Mouse (Mus musculus): ENCODE data around the gene Rita1. TPM values are rescaled to one million over a fixed set of nuclear protein-coding genes. Genes with fewer than 3 reads are reported as not detected.

Gene Rita1
- polyA plus RNA-seq, 1 experiment from 2014 or later = 9.0 TPM

DNA sequence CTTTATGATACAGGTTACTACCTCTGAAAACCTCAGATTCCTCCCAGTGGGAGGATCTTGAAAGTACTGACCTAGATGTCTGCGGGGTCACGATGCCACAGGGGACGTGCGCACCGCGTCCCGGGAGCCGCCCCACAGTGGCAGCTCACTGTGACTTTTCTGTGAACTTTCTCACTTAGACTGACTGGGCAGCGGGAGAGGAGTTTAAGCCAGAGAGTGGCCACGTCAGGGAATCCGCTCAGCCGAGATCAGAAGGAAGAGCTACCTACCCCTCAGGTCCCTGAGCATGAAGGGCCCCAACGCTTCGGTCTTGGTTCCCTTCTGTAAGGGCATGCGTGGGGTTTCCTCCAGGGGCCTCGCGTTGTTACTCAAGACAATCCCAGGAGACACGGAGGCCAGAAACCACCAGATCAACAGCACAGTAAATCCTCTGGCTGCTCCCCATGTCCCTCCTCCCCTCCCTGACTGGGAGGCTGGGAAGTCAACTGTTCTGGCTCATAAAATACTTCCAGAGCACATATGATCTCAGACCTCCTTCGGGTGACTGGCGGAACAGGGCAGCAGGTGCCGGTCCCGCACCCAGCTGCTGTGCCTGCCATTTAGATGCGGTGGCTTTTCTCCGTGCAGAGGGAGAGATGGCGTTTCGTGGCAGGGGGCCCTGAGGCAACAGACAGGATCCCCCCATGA is 33.0 kb downstream of the Rita1 start:
- WGBS = 49% methylated on average over 26 of the region's 26 CpGs
- no peaks in the 10 kb centered on the region; the same call in 1 of the 2 replicates for H3K36me3 ChIP-seq (ENCODE audit: control insufficient read depth, insufficient read depth, low read length)
- no peak overlapping the region for H3K9ac ChIP-seq (replicated peaks; ENCODE audit: low read depth, low read length)
- H3K27ac ChIP-seq (ENCODE audit: low read length) = peak overlapping the region; percentile 77
- no peak for ATAC-seq (ENCODE audit: insufficient number of reproducible peaks, insufficient read depth, low FRiP score, low read depth)
- peaks cover 23% of the 10 kb centered on the region for H3K4me1 ChIP-seq (ENCODE audit: control insufficient read depth, insufficient read depth, low read length)
- H3K27me3 ChIP-seq (ENCODE audit: control insufficient read depth, insufficient read depth, low read length) = no peaks in the 10 kb centered on the region
- H3K4me2 ChIP-seq (replicated peaks; ENCODE audit: low read depth, low read length) = peak overlapping the region; percentile 12; the same call in 1 of the 2 replicates
- no peaks in the 10 kb centered on the region for H3K9me3 ChIP-seq (ENCODE audit: control insufficient read depth, low read depth, low read length)
- no peak overlapping the region for H3K4me3 ChIP-seq (ENCODE audit: low read depth, low read length)

DNA sequence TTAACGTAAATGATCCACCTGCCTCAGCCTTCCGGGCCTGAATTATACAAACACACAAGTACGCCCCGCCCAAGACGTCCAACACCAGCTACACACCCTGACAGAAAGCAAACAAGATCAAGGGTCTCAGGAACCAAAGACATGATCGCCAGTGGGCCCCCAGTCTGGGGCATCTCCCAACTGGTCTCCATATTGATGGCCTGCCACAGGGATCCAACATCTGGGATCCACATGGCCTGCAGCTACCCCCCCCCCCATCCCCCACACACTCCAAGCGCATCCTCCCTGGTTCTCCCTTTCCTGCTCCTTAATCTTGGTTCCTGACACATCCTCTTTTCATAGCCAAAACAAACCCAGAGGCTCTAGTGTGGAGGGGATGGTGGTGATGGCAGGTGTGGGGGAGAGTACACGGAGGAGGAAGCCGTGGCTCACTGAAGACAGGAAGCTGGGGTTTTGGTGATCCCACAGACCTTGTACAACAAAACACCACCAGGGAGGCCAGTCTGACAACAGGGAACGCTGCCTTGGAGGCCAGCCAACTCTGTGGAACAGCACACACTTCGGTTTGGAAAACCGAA is 33.8 kb downstream of the Rita1 start:
- H3K27ac ChIP-seq (ENCODE audit: low read length) = peak overlapping the region; percentile 77; the same call in 1 of the 2 replicates
- no peaks in the 10 kb centered on the region for H3K27me3 ChIP-seq (ENCODE audit: control insufficient read depth, insufficient read depth, low read length)
- ATAC-seq (ENCODE audit: insufficient number of reproducible peaks, insufficient read depth, low FRiP score, low read depth) = peak; percentile 8; the same call in 1 of the 2 replicates
- 26% methylated on average over 12 of the region's 12 CpGs for WGBS
- no peak overlapping the region for H3K9ac ChIP-seq (replicated peaks; ENCODE audit: low read depth, low read length)
- no peaks in the 10 kb centered on the region for H3K9me3 ChIP-seq (ENCODE audit: control insufficient read depth, low read depth, low read length)
- no peak overlapping the region for H3K4me3 ChIP-seq (ENCODE audit: low read depth, low read length)
- peaks cover 23% of the 10 kb centered on the region for H3K4me1 ChIP-seq (ENCODE audit: control insufficient read depth, insufficient read depth, low read length)
- H3K36me3 ChIP-seq (ENCODE audit: control insufficient read depth, insufficient read depth, low read length) = no peaks in the 10 kb centered on the region; the same call in 1 of the 2 replicates
- peak overlapping the region; percentile 12; the same call in 1 of the 2 replicates for H3K4me2 ChIP-seq (replicated peaks; ENCODE audit: low read depth, low read length)

GRCm38 (mm10) chr5:120577935-120578441 is 34.4 kb downstream of the Rita1 start:
- no peak for ATAC-seq (ENCODE audit: insufficient number of reproducible peaks, insufficient read depth, low FRiP score, low read depth)
- 0 out of 2 replicates have a peak overlapping the region, but pooled peaks have one; percentile 12 for H3K4me2 ChIP-seq (replicated peaks; ENCODE audit: low read depth, low read length)
- H3K4me1 ChIP-seq (ENCODE audit: control insufficient read depth, insufficient read depth, low read length) = peaks cover 23% of the 10 kb centered on the region
- no peak overlapping the region for H3K4me3 ChIP-seq (ENCODE audit: low read depth, low read length)
- no peaks in the 10 kb centered on the region for H3K9me3 ChIP-seq (ENCODE audit: control insufficient read depth, low read depth, low read length)
- H3K9ac ChIP-seq (replicated peaks; ENCODE audit: low read depth, low read length) = no peak overlapping the region
- WGBS = 50% methylated on average over 10 of the region's 10 CpGs
- H3K36me3 ChIP-seq (ENCODE audit: control insufficient read depth, insufficient read depth, low read length) = no peaks in the 10 kb centered on the region; the same call in 1 of the 2 replicates
- H3K27ac ChIP-seq (ENCODE audit: low read length) = peak overlapping the region; percentile 77; the same call in 1 of the 2 replicates
- no peaks in the 10 kb centered on the region for H3K27me3 ChIP-seq (ENCODE audit: control insufficient read depth, insufficient read depth, low read length)

- H3K4me3 ChIP-seq (ENCODE audit: low read depth, low read length) = no peak overlapping the region
- H3K4me1 ChIP-seq (ENCODE audit: control insufficient read depth, insufficient read depth, low read length) = peaks cover 23% of the 10 kb centered on the region
- no peak overlapping the region for H3K9ac ChIP-seq (replicated peaks; ENCODE audit: low read depth, low read length)
- H3K9me3 ChIP-seq (ENCODE audit: control insufficient read depth, low read depth, low read length) = no peaks in the 10 kb centered on the region
- no peak for ATAC-seq (ENCODE audit: insufficient number of reproducible peaks, insufficient read depth, low FRiP score, low read depth)
- H3K4me2 ChIP-seq (replicated peaks; ENCODE audit: low read depth, low read length) = no peak overlapping the region
- 69% methylated on average over 11 of the region's 11 CpGs for WGBS
- no peak overlapping the region for H3K27ac ChIP-seq (ENCODE audit: low read length)
- no peaks in the 10 kb centered on the region for H3K27me3 ChIP-seq (ENCODE audit: control insufficient read depth, insufficient read depth, low read length)
- H3K36me3 ChIP-seq (ENCODE audit: control insufficient read depth, insufficient read depth, low read length) = no peaks in the 10 kb centered on the region; the same call in 1 of the 2 replicates
Measured at GRCm38 (mm10) chr5:120576781-120577301, 35.5 kb downstream of the Rita1 start.

DNA sequence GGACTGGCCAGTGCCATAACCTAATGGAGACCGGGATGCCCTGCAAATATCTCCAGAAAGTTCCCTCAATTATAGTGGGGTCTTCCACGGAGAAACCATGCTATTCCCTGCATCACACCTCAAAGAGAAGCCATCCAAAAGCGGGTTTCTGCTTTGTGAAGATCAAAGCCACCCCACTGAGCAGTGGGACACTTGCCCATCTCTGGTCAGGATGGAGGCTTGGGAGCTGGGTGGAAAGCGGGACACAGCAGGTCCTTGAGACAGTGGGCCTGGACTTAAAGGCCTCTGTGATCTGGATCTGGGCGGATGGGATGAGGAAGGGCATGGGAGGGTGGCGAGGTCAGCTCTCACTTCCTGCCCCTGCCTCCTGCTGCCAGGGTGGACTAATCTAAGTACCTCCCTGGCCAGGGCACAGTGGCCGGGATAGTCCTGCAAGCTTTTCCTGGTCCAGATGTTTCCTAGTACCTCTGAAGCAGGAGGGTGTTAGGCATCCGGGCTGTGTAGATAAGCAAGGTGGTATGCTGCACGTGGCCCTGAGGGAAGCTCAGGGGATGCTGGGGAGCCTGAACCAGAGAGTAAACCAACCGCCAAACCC is 37.8 kb downstream of the Rita1 start:
- Histone ChIP-seq H3K9ac (replicated peaks; ENCODE audit: low read depth, low read length) (no peak overlapping the region), H3K4me2 (replicated peaks; ENCODE audit: low read depth, low read length) (no peak overlapping the region), H3K36me3 (ENCODE audit: control insufficient read depth, insufficient read depth, low read length) (no peaks in the 10 kb centered on the region), H3K27ac (ENCODE audit: low read length) (no peak overlapping the region), H3K4me3 (ENCODE audit: low read depth, low read length) (no peak overlapping the region), H3K4me1 (ENCODE audit: control insufficient read depth, insufficient read depth, low read length) (peaks cover 41% of the 10 kb centered on the region), H3K9me3 (ENCODE audit: control insufficient read depth, low read depth, low read length) (no peaks in the 10 kb centered on the region), H3K27me3 (ENCODE audit: control insufficient read depth, insufficient read depth, low read length) (no peaks in the 10 kb centered on the region)
- WGBS = 70% methylated on average over 10 of the region's 10 CpGs
- no peak for ATAC-seq (ENCODE audit: insufficient number of reproducible peaks, insufficient read depth, low FRiP score, low read depth)

DNA sequence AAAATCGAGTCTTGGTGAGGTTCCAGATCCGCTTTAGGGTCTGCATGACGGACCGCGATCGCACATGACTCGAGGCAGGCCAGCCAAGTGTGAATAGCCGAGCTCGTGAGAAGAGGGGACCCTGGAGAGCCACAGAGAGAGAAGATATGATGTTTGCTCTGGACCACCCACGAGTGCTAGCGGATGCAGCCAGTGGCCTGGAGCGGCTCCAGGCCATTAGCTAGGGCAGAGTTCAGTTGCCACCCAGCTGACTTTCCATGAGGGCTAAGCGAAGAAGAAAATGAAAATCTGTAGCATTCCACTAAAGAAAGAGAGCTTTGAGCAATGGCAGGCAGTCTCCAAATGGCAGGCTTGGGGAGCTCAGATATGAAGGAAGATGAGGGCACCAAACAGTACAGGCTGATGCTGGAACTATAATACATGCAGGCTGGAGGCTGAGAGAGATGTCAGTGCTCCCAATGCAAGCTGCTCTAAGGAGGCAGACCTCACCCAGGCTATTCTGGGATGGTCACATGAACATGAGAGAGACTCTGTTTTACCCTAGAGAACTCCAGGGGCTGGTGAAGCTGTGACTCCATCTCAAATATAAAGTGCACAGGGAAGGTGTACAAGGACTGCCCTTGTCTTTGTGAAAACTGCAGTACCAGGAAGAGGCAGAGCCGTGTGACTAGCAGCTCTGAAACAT is 41.2 kb downstream of the Rita1 start:
- Histone ChIP-seq H3K36me3 (ENCODE audit: control insufficient read depth, insufficient read depth, low read length) (no peaks in the 10 kb centered on the region), H3K9me3 (ENCODE audit: control insufficient read depth, low read depth, low read length) (no peaks in the 10 kb centered on the region), H3K4me2 (replicated peaks; ENCODE audit: low read depth, low read length) (no peak overlapping the region), H3K27me3 (ENCODE audit: control insufficient read depth, insufficient read depth, low read length) (no peaks in the 10 kb centered on the region), H3K9ac (replicated peaks; ENCODE audit: low read depth, low read length) (no peak overlapping the region), H3K27ac (ENCODE audit: low read length) (peak overlapping the region; percentile 48; the same call in 1 of the 2 replicates), H3K4me1 (ENCODE audit: control insufficient read depth, insufficient read depth, low read length) (peaks cover 50% of the 10 kb centered on the region), H3K4me3 (ENCODE audit: low read depth, low read length) (no peak overlapping the region)
- no peak for ATAC-seq (ENCODE audit: insufficient number of reproducible peaks, insufficient read depth, low FRiP score, low read depth)
- 48% methylated on average over 14 of the region's 14 CpGs for WGBS

DNA sequence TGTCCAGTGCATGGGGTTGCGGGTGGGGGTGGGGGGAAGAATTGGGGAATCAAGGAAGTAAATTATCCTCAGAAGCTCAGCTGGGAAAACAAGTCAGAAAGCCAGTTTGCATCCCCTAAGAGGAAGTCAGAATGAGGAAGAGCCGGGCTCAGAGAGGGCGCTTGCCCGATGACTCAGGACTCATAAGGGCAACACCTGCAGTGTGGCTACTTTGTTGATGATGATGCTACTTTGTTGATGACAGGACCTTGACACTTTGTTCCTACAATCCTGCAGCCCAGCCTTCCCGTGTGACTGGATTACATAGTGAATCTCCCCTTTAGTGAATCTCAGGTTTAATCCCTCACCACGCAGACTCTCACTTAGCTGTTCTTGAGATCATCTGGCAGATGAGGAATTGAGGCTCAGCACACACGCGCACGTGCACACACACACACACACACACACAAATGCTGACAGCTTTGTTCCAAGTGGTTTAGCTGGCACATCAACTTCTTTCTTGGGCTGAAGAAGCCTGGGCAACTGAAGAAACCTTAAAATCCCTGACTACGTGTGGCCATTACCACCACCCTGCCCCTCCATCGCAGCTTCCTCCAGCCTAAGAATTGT is 42.0 kb downstream of the Rita1 start:
- Histone ChIP-seq H3K27me3 (ENCODE audit: control insufficient read depth, insufficient read depth, low read length) (no peaks in the 10 kb centered on the region), H3K9me3 (ENCODE audit: control insufficient read depth, low read depth, low read length) (no peaks in the 10 kb centered on the region), H3K27ac (ENCODE audit: low read length) (0 out of 2 replicates have a peak overlapping the region, but pooled peaks have one; percentile 45), H3K4me2 (replicated peaks; ENCODE audit: low read depth, low read length) (no peak overlapping the region), H3K4me1 (ENCODE audit: control insufficient read depth, insufficient read depth, low read length) (peaks cover 58% of the 10 kb centered on the region), H3K9ac (replicated peaks; ENCODE audit: low read depth, low read length) (no peak overlapping the region), H3K4me3 (ENCODE audit: low read depth, low read length) (no peak overlapping the region), H3K36me3 (ENCODE audit: control insufficient read depth, insufficient read depth, low read length) (no peaks in the 10 kb centered on the region)
- WGBS = 79% methylated on average over 11 of the region's 11 CpGs
- ATAC-seq (ENCODE audit: insufficient number of reproducible peaks, insufficient read depth, low FRiP score, low read depth) = no peak
